Mouse (Mus musculus) heart, adult 2 months (tissue): ENCODE results near the gene Wnt1. TPM values are rescaled to one million over a fixed set of nuclear protein-coding genes. Genes with fewer than 3 reads are reported as not detected.
A peak's percentile ranks its signal among the peaks of the same experiment; 100 is the strongest.

Source experiments
- DNase-seq, 2 experiments: peaks; one replicate each; pipeline ENCODE4 v3.0.0; 2021
- H3K27ac ChIP-seq: fragments of 200-600 bp; 2 replicates; pipeline ENCODE4 v1.8.1; 2022
- H3K27me3 ChIP-seq: fragments of 200-500 bp; 2 replicates; pipeline ENCODE4 v1.6.1; 2012; ENCODE audit warnings: mild to moderate bottlenecking, low read length, inconsistent platforms, mixed read lengths; ENCODE audit not compliant: control insufficient read depth, insufficient read depth
- H3K36me3 ChIP-seq: fragments of 200-500 bp; 2 replicates; pipeline ENCODE4 v1.6.1; 2012; ENCODE audit warnings: low read length, inconsistent platforms; ENCODE audit not compliant: control insufficient read depth, insufficient read depth
- H3K4me1 ChIP-seq: fragments of 200-500 bp; 2 replicates; pipeline ENCODE4 v1.6.1; 2011; ENCODE audit warnings: low read length; ENCODE audit not compliant: control insufficient read depth, insufficient read depth
- H3K4me3 ChIP-seq: fragments of 200-600 bp; 2 replicates; pipeline ENCODE4 v1.8.1; 2022
- H3K79me2 ChIP-seq: fragments of 200-500 bp; replicated peaks from 2 replicates; pipeline ENCODE4 v1.6.1; 2012; ENCODE audit warnings: mild to moderate bottlenecking, inconsistent platforms, low read length, moderate library complexity, mixed read lengths; ENCODE audit not compliant: control insufficient read depth, insufficient read depth
- H3K9ac ChIP-seq: fragments of 200-500 bp; 2 replicates; pipeline ENCODE4 v1.6.1; 2012; ENCODE audit warnings: low read depth, mild to moderate bottlenecking, control low read depth, inconsistent platforms, low read length, mixed read lengths
- CTCF ChIP-seq: fragments of 200-600 bp; IDR thresholded peaks from 2 replicates; pipeline ENCODE4 v1.8.1; 2022; ENCODE audit warnings: antibody characterized with exemption, mild to moderate bottlenecking, moderate library complexity
- EP300 ChIP-seq: fragments of 200-500 bp; IDR thresholded peaks from 2 replicates; pipeline ENCODE4 v1.6.1; 2011; ENCODE audit warnings: low read depth, low read length, control low read depth; ENCODE audit not compliant: insufficient read depth
- POLR2A ChIP-seq: fragments of 200-500 bp; IDR thresholded peaks from 2 replicates; pipeline ENCODE4 v1.6.1; 2011; ENCODE audit warnings: mild to moderate bottlenecking, low read depth, low read length, control low read depth; ENCODE audit not compliant: insufficient read depth
- WGBS: fragments of 180-500 bp; shearing (Covaris S2); methylation state at CpG from one replicate; pipeline ENCODE4 v1.1.7; 2018; 5-methylcytosine and 5-hydroxymethylcytosine counted together
- intact Hi-C: fragments of 180-260 bp; cut with DNase I; formaldehyde crosslinking; loops from one replicate; pipeline ENCODE4 v1.15.1; 2025
- polyA plus RNA-seq: library from polyadenylated mRNA; depleted of rRNA; stranded (reverse); fragments of >200 nt; gene quantifications from 2 replicates; pipeline ENCODE4 v1.2.3, GENCODE M21; 2012
- total RNA-seq, 2 experiments: library from RNA; stranded (reverse); gene quantifications; 2 replicates each; pipeline ENCODE4 v1.2.3; 2021

Wnt1 gene
- total and polyA plus RNA-seq, 3 experiments = not detected

GRCm38 (mm10) chr15:98781166-98781565, 8.5 kb upstream of the Wnt1 start:
- Histone ChIP-seq H3K4me1 (peaks cover 2% of the 10 kb centered on the region; the same call in 1 of the 2 replicates), H3K36me3 (no peaks in the 10 kb centered on the region), H3K79me2 (no peaks in the 10 kb centered on the region), H3K27ac (no peak overlapping the region), H3K9ac (no peak overlapping the region), H3K4me3 (no peak overlapping the region), H3K27me3 (peaks cover 23% of the 10 kb centered on the region)
- no peak for TF ChIP-seq CTCF
- no peak for DNase-seq
- intact Hi-C loops = no loop called here
- WGBS = 54% methylated on average over 6 of the region's 6 CpGs

- no peaks in the 10 kb centered on the region for H3K36me3 ChIP-seq
- DNase-seq = no peak
- WGBS = 43% methylated on average over 7 of the region's 7 CpGs
- no peaks in the 10 kb centered on the region for H3K4me1 ChIP-seq
- no peak overlapping the region for H3K4me3 ChIP-seq
- H3K9ac ChIP-seq = no peak overlapping the region
- H3K79me2 ChIP-seq = no peaks in the 10 kb centered on the region
- intact Hi-C loops = no loop called here
- H3K27me3 ChIP-seq = peaks cover 15% of the 10 kb centered on the region
- no peak overlapping the region for H3K27ac ChIP-seq
- TF ChIP-seq CTCF (peak; percentile 67), POLR2A (no peak)
These were observed 3.9 kb upstream of the Wnt1 start for GRCm38 (mm10) chr15:98785744-98786143.

- Histone ChIP-seq H3K9ac (no peak overlapping the region), H3K4me1 (peaks cover 8% of the 10 kb centered on the region), H3K79me2 (no peaks in the 10 kb centered on the region), H3K36me3 (no peaks in the 10 kb centered on the region), H3K27ac (no peak overlapping the region), H3K4me3 (no peak overlapping the region), H3K27me3 (peaks cover 34% of the 10 kb centered on the region)
- 34% methylated on average over 4 of the region's 4 CpGs for WGBS
- intact Hi-C loops = no loop called here
- TF ChIP-seq POLR2A = no peak
- TF ChIP-seq CTCF = peak; percentile 32
- no peak for TF ChIP-seq EP300
- DNase-seq = no peak
These were observed 1.7 kb upstream of the Wnt1 start for GRCm38 (mm10) chr15:98787930-98788329.

- TF ChIP-seq POLR2A = no peak
- TF ChIP-seq EP300 = no peak
- TF ChIP-seq CTCF = no peak
- intact Hi-C loops = no loop called here
- Histone ChIP-seq H3K79me2 (no peaks in the 10 kb centered on the region), H3K9ac (no peak overlapping the region), H3K36me3 (no peaks in the 10 kb centered on the region), H3K27me3 (peaks cover 35% of the 10 kb centered on the region), H3K27ac (no peak overlapping the region), H3K4me3 (no peak overlapping the region), H3K4me1 (peaks cover 8% of the 10 kb centered on the region)
- WGBS = 12% methylated on average over 24 of the region's 24 CpGs
- no peak for DNase-seq
These were observed 541 bp upstream of the Wnt1 start for GRCm38 (mm10) chr15:98788972-98789660.

GRCm38 (mm10) chr15:98790761-98791160, 1.1 kb downstream of the Wnt1 start:
- Histone ChIP-seq H3K79me2 (no peaks in the 10 kb centered on the region), H3K27me3 (peaks cover 35% of the 10 kb centered on the region), H3K9ac (no peak overlapping the region), H3K36me3 (no peaks in the 10 kb centered on the region), H3K4me1 (peaks cover 8% of the 10 kb centered on the region), H3K4me3 (peak overlapping the region; percentile 24; the same call in 1 of the 2 replicates), H3K27ac (no peak overlapping the region)
- DNase-seq = no peak
- WGBS = under 1% methylated on average over 23 of the region's 23 CpGs
- intact Hi-C loops = no loop called here
- TF ChIP-seq EP300 = no peak

GRCm38 (mm10) chr15:98791221-98791620, 1.6 kb downstream of the Wnt1 start:
- no peak overlapping the region for H3K9ac ChIP-seq
- WGBS = 1% methylated on average over 12 of the region's 12 CpGs

More at GRCm38 (mm10) chr15:98791221-98791620, 1.6 kb downstream of the Wnt1 start:
- peaks cover 35% of the 10 kb centered on the region for H3K27me3 ChIP-seq
- TF ChIP-seq CTCF (no peak), POLR2A (no peak), EP300 (no peak)
- peaks cover 8% of the 10 kb centered on the region for H3K4me1 ChIP-seq
- H3K4me3 ChIP-seq = peak overlapping the region; percentile 24; the same call in 1 of the 2 replicates
- intact Hi-C loops = no loop called here
- H3K27ac ChIP-seq = no peak overlapping the region
- DNase-seq = no peak
- no peaks in the 10 kb centered on the region for H3K36me3 ChIP-seq
- H3K79me2 ChIP-seq = no peaks in the 10 kb centered on the region
